Mouse (Mus musculus) megakaryocyte, embryonic 14.5 days (primary cell): ENCODE data around the gene Glra2.

Source experiments
- FLI1 ChIP-seq: IDR thresholded peaks from 2 replicates; pipeline ENCODE4 v1.6.1; 2012; ENCODE audit warnings: low read length, inconsistent platforms, mixed read lengths
- GATA1 ChIP-seq: IDR thresholded peaks from 3 replicates; pipeline ENCODE4 v1.6.1; 2012; ENCODE audit warnings: mixed read lengths, low read length, inconsistent platforms, borderline replicate concordance

- TF ChIP-seq GATA1 (no peak), FLI1 (no peak)
Observed at GRCm38 (mm10) chrX:165344611-165345010, 17.4 kb upstream of the Glra2 start.
